Mouse (Mus musculus): ENCODE data around the gene Hcn3. TPM values are rescaled to one million over a fixed set of nuclear protein-coding genes. Genes with fewer than 3 reads are reported as not detected.

Gene Hcn3
- polyA plus RNA-seq, 1 experiment from 2014 or later: 29.9 TPM

DNA sequence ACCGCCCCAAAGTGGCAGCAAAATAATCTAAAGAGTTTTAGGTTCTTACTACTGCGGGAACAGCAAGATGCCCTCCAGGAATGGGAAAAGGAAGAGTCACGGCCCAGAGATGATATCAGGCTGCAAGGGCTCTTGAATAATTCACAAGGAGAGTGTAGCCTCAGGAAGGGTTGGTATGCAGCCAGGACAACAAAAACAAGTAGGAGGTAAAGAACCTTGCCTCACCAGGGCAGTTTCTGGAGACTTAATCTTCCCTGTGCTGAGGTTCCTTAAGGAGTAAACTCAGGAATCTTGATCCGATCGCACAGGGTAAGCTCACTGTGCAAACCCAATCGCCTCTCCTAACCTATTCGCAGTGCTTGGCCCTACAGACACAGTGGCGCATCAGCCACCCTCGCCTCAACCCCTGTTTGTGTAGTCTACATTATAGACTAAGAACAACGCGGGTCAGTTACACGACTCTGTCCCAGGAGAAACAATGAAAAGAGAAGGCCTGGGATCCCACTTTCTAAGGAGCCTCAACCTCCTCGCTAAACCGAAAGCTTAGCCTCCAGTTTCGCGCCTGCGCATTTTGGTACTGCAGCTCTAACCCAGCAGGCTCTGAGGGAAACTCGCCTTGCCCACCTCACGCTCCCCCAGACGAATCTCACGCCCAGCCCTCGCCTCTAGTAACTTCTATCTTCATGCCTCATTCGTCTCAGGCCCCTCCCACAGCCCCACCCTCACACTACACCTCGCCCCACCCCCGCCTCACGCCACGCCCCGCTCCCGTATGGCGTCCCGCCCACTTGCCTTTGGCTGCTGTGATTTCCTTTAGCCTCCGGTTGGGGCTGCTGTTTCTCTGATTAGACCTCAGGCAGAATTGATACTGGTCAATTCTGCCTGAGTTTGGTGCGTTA is 36.2 kb upstream of the Hcn3 start:
- Histone ChIP-seq H3K27ac (peak overlapping the region; percentile 84), H3K9me3 (ENCODE audit: control insufficient read depth, low read length) (no peaks in the 10 kb centered on the region), H3K27me3 (ENCODE audit: control insufficient read depth, insufficient read depth, low read length) (no peaks in the 10 kb centered on the region), H3K4me3 (replicated peaks; ENCODE audit: low read length) (peak overlapping the region; percentile 33), H3K9ac (peak overlapping the region; percentile 64), H3K4me1 (replicated peaks; ENCODE audit: control insufficient read depth, insufficient read depth, low read length) (peaks cover 9% of the 10 kb centered on the region), H3K36me3 (replicated peaks; ENCODE audit: control insufficient read depth, insufficient read depth) (no peaks in the 10 kb centered on the region), H3K4me2 (replicated peaks) (peak overlapping the region; percentile 84)
- DNase-seq (ENCODE audit: low spot score) (peak; percentile 84), ATAC-seq (ENCODE audit: low FRiP score) (peak; percentile 95)
- 6% methylated on average over 33 of the region's 33 CpGs for WGBS

DNA sequence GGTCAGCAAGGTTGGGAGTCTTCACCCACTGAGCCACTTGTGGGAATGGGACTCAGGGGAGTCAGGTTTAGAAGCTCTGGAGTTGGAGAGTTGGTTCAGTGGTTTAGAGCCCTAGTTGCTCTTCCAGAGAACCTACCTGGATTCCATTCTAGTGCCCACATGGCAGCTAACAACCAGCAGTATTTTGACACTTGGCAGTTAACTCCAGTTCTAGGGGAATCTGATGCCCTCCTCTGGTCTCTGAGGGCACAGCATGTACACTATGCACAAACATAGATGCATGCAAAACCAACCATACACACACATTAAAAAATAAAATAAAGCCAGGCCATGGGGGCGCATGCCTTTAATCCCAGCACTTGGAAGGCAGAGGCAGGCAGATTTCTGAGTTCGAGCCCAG is 33.9 kb upstream of the Hcn3 start:
- ATAC-seq (ENCODE audit: low FRiP score) (no peak), DNase-seq (ENCODE audit: low spot score) (no peak)
- H3K36me3 ChIP-seq (replicated peaks; ENCODE audit: control insufficient read depth, insufficient read depth): peaks cover 2% of the 10 kb centered on the region; the same call in 1 of the 2 replicates
- 91% methylated on average over 2 of the region's 2 CpGs for WGBS
- peaks cover 9% of the 10 kb centered on the region for H3K4me1 ChIP-seq (replicated peaks; ENCODE audit: control insufficient read depth, insufficient read depth, low read length)
- H3K4me2 ChIP-seq (replicated peaks): no peak overlapping the region
- no peak overlapping the region for H3K9ac ChIP-seq
- H3K27me3 ChIP-seq (ENCODE audit: control insufficient read depth, insufficient read depth, low read length): no peaks in the 10 kb centered on the region
- H3K27ac ChIP-seq: no peak overlapping the region
- H3K9me3 ChIP-seq (ENCODE audit: control insufficient read depth, low read length): no peaks in the 10 kb centered on the region
- no peak overlapping the region for H3K4me3 ChIP-seq (replicated peaks; ENCODE audit: low read length)

DNA sequence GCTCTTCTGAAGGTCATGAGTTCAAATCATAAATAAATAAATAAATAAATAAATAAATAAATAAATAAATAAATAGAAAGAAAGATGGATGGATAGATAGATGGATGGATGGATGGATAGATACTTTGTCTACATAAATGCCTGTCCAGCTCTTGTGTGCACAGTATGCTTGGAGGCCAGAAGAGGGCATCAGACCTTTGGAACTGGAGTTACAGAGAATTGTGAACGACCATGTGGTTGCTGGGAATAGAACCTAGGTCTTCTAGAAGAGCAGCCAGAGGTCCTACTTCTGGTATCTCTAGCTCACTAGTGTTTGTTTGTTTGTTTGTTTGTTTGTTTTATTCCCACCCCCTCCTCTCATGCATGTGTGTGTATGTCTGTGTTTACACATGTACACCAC is 33.4 kb upstream of the Hcn3 start:
- H3K36me3 ChIP-seq (replicated peaks; ENCODE audit: control insufficient read depth, insufficient read depth): peaks cover 7% of the 10 kb centered on the region
- H3K9me3 ChIP-seq (ENCODE audit: control insufficient read depth, low read length): no peaks in the 10 kb centered on the region
- no peak overlapping the region for H3K4me3 ChIP-seq (replicated peaks; ENCODE audit: low read length)
- no peak overlapping the region for H3K9ac ChIP-seq
- ATAC-seq (ENCODE audit: low FRiP score) (no peak), DNase-seq (ENCODE audit: low spot score) (no peak)
- H3K27me3 ChIP-seq (ENCODE audit: control insufficient read depth, insufficient read depth, low read length): no peaks in the 10 kb centered on the region
- H3K4me1 ChIP-seq (replicated peaks; ENCODE audit: control insufficient read depth, insufficient read depth, low read length): peaks cover 9% of the 10 kb centered on the region
- 67% methylated on average over 1 of the region's 1 CpGs for WGBS
- H3K4me2 ChIP-seq (replicated peaks): no peak overlapping the region
- H3K27ac ChIP-seq: no peak overlapping the region

DNA sequence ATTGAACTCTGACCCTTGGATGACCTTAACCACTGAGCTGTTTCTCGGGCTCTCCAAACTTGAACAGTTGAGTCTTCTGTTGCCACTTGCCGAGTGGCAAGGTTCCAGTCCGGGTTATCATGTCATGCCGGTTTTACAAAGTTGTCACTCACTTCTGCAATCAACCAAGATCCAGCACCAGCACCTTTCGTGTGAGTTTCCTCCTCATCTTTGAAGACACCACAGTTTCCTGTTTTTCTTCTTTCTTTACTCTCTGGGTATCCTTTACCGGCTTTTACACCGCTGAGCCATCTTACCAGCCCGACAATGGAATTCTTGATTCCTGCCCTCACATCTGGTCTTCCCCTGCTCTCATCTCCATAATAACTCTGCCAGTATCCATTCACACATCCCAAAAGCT is 30.4 kb upstream of the Hcn3 start:
- ATAC-seq (ENCODE audit: low FRiP score): no peak
- 87% methylated on average over 8 of the region's 8 CpGs for WGBS
- H3K4me3 ChIP-seq (replicated peaks; ENCODE audit: low read length): no peak overlapping the region

DNA sequence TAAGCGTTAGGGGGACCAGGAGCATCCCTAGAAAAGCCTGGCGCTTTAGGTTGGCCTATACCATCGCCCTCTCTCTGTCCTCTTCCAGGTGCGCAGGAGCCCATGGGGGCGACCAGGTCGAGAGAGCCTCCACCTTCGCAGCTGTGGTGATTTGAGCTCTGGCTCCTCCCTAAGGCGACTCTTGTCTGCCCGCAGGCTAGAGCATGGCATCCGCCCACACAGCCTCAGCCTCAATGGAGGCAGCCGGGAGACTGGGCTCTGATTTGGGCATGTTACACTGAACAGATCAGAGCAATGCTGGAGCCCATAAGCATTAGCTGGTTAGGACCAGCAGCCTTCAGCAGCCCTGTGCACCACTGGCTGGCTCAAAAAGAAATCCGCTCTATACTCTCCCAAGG is 28.5 kb upstream of the Hcn3 start:
- Histone ChIP-seq H3K4me3 (replicated peaks; ENCODE audit: low read length) (no peak overlapping the region), H3K36me3 (replicated peaks; ENCODE audit: control insufficient read depth, insufficient read depth) (peaks cover 21% of the 10 kb centered on the region), H3K4me2 (replicated peaks) (no peak overlapping the region), H3K9me3 (ENCODE audit: control insufficient read depth, low read length) (no peaks in the 10 kb centered on the region), H3K27ac (no peak overlapping the region), H3K27me3 (ENCODE audit: control insufficient read depth, insufficient read depth, low read length) (no peaks in the 10 kb centered on the region), H3K4me1 (replicated peaks; ENCODE audit: control insufficient read depth, insufficient read depth, low read length) (peaks cover 14% of the 10 kb centered on the region), H3K9ac (0 out of 2 replicates have a peak overlapping the region, but pooled peaks have one; percentile 3)
- WGBS: 68% methylated on average over 12 of the region's 12 CpGs
- ATAC-seq (ENCODE audit: low FRiP score) (no peak), DNase-seq (ENCODE audit: low spot score) (no peak)

More for the DNA sequence above, 30.4 kb upstream of the Hcn3 start:
- DNase-seq (ENCODE audit: low spot score): no peak
- Histone ChIP-seq H3K36me3 (replicated peaks; ENCODE audit: control insufficient read depth, insufficient read depth) (peaks cover 21% of the 10 kb centered on the region), H3K27me3 (ENCODE audit: control insufficient read depth, insufficient read depth, low read length) (no peaks in the 10 kb centered on the region), H3K9ac (no peak overlapping the region), H3K9me3 (ENCODE audit: control insufficient read depth, low read length) (no peaks in the 10 kb centered on the region), H3K27ac (no peak overlapping the region), H3K4me2 (replicated peaks) (no peak overlapping the region), H3K4me1 (replicated peaks; ENCODE audit: control insufficient read depth, insufficient read depth, low read length) (peaks cover under 1% of the 10 kb centered on the region; the same call in 1 of the 2 replicates)

DNA sequence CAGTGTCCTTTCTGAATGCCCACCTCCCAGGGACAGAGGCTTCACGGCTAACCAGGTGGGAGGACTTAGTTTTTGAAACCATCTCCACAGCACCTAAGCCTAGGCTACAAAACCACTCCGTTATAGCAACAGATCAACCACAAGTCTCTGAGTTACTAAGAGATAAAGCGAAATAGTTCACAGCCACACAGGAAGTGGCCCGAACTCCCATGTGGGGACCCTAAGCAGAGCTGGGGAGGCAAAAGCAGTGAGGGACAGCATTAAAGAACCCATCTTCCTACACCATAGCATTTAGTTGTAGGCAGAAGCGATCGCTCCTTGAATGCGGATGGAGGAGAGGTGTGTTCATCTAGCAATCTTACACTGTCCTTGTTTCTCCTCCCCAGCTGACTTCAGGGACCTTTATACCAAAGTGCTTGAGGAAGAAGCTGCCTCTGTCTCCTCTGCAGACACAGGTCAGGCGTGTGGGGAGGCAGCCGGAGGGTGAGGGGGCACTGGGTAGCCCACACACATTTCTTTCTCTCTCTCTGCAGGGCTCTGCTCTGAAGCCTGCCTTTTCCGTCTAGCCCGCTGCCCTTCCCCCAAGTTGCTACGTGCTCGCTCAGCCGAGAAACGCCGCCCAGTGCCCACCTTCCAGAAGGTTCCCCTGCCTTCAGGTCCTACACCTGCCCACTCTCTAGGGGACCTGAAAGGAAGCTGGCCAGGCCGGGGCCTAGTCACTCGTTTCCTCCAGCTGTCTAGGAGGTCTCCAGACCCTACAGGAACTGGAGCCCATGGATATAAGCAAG is 27.9 kb upstream of the Hcn3 start:
- Histone ChIP-seq H3K9me3 (ENCODE audit: control insufficient read depth, low read length) (no peaks in the 10 kb centered on the region), H3K9ac (0 out of 2 replicates have a peak overlapping the region, but pooled peaks have one; percentile 3), H3K4me1 (replicated peaks; ENCODE audit: control insufficient read depth, insufficient read depth, low read length) (peaks cover 14% of the 10 kb centered on the region), H3K27me3 (ENCODE audit: control insufficient read depth, insufficient read depth, low read length) (no peaks in the 10 kb centered on the region), H3K27ac (no peak overlapping the region), H3K4me3 (replicated peaks; ENCODE audit: low read length) (no peak overlapping the region), H3K4me2 (replicated peaks) (no peak overlapping the region), H3K36me3 (replicated peaks; ENCODE audit: control insufficient read depth, insufficient read depth) (peaks cover 21% of the 10 kb centered on the region)
- 62% methylated on average over 18 of the region's 18 CpGs for WGBS
- ATAC-seq (ENCODE audit: low FRiP score): no peak
- DNase-seq (ENCODE audit: low spot score): no peak

DNA sequence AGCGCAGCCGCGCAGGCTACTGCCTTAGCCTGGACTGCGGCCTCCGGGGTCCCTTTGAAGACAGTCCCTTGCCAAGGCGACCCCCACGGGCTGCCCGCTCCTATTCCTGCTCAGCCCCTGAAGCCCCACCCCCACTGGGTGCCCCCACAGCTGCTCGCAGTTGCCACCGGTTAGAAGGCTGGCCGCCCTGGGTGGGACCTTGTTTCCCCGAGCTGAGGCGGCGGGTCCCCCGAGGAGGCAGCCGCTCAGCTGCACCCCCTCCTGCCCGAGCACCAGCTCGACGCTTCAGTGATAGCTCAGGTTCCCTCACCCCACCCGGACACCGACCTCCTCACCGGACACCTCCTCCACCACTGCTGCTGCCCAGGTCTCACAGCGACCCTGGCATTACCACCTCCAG is 27.2 kb upstream of the Hcn3 start:
- 35% methylated on average over 21 of the region's 23 CpGs for WGBS
- DNase-seq (ENCODE audit: low spot score): no peak
- H3K4me1 ChIP-seq (replicated peaks; ENCODE audit: control insufficient read depth, insufficient read depth, low read length): peaks cover 14% of the 10 kb centered on the region
- H3K36me3 ChIP-seq (replicated peaks; ENCODE audit: control insufficient read depth, insufficient read depth): peaks cover 24% of the 10 kb centered on the region
- H3K4me2 ChIP-seq (replicated peaks): no peak overlapping the region
- H3K9ac ChIP-seq: no peak overlapping the region; the same call in 1 of the 2 replicates
- H3K27me3 ChIP-seq (ENCODE audit: control insufficient read depth, insufficient read depth, low read length): no peaks in the 10 kb centered on the region
- H3K4me3 ChIP-seq (replicated peaks; ENCODE audit: low read length): no peak overlapping the region
- no peaks in the 10 kb centered on the region for H3K9me3 ChIP-seq (ENCODE audit: control insufficient read depth, low read length)
- H3K27ac ChIP-seq: no peak overlapping the region
- ATAC-seq (ENCODE audit: low FRiP score): no peak

DNA sequence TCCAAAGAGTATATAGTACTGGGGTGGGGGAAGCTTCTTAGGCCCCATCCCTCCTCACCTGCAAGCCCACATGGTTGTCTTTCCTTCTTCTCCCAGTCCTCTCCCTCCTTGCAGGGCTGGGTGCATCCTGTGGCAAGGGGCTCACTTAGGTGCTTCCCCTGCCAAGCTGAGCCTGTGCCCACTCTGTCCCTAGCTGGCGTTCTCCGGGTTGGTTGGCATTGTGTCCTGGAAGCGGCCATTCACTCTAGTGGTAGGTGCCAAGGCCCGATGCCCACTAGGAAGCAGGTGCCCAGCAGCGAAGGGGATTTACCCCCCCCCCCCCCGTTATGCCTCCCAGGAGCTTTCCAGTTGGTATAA is 23.9 kb upstream of the Hcn3 start:
- WGBS: 77% methylated on average over 6 of the region's 6 CpGs
- ATAC-seq (ENCODE audit: low FRiP score) (peak; percentile 2; the same call in 1 of the 2 replicates), DNase-seq (ENCODE audit: low spot score) (no peak)
- Histone ChIP-seq H3K36me3 (replicated peaks; ENCODE audit: control insufficient read depth, insufficient read depth) (peaks cover 53% of the 10 kb centered on the region), H3K4me1 (replicated peaks; ENCODE audit: control insufficient read depth, insufficient read depth, low read length) (peaks cover 14% of the 10 kb centered on the region), H3K27ac (peak overlapping the region; percentile 91), H3K27me3 (ENCODE audit: control insufficient read depth, insufficient read depth, low read length) (no peaks in the 10 kb centered on the region), H3K4me3 (replicated peaks; ENCODE audit: low read length) (peak overlapping the region; percentile 52), H3K4me2 (replicated peaks) (peak overlapping the region; percentile 84), H3K9me3 (ENCODE audit: control insufficient read depth, low read length) (no peaks in the 10 kb centered on the region), H3K9ac (peak overlapping the region; percentile 84)

Data from hindbrain, embryonic 14.5 days (tissue).